Mouse (Mus musculus) heart, embryonic 12.5 days (tissue): ENCODE results near the gene Cngb1. TPM values are rescaled to one million over a fixed set of nuclear protein-coding genes. Genes with fewer than 3 reads are reported as not detected.
"Not testable (repeated sequence)": the region's sequence is repeated elsewhere in the genome, so short reads cannot be mapped to it uniquely, and the experiment has no call there.

Source experiments
- ATAC-seq: fragments of 200-750 bp; cut with Nextera tagmentation; 2 replicates; pipeline ENCODE4 v1.8.0; 2017; ENCODE audit warnings: moderate TSS enrichment, moderate library complexity; ENCODE audit not compliant: insufficient number of reproducible peaks, low FRiP score
- H3K27ac ChIP-seq: fragments of 300-500 bp; sonication (generic); 2 replicates; pipeline ENCODE4 v1.5.1; 2016; ENCODE audit warnings: mild to moderate bottlenecking, moderate library complexity; ENCODE audit not compliant: poor library complexity, severe bottlenecking
- H3K27me3 ChIP-seq: fragments of 300-500 bp; sonication (generic); replicated peaks from 2 replicates; pipeline ENCODE4 v1.6.1; 2016; ENCODE audit warnings: mild to moderate bottlenecking, moderate library complexity
- H3K36me3 ChIP-seq: fragments of 300-500 bp; sonication (generic); 2 replicates; pipeline ENCODE4 v1.6.1; 2016; ENCODE audit warnings: mild to moderate bottlenecking, moderate library complexity
- H3K4me1 ChIP-seq: fragments of 300-500 bp; sonication (generic); replicated peaks from 2 replicates; pipeline ENCODE4 v1.6.1; 2016; ENCODE audit warnings: mild to moderate bottlenecking
- H3K4me2 ChIP-seq: fragments of 300-500 bp; sonication (generic); 2 replicates; pipeline ENCODE4 v1.6.1; 2016; ENCODE audit warnings: mild to moderate bottlenecking, moderate library complexity
- H3K4me3 ChIP-seq: fragments of 300-500 bp; sonication (generic); 2 replicates; pipeline ENCODE4 v1.5.1; 2016; ENCODE audit warnings: mild to moderate bottlenecking
- H3K9ac ChIP-seq: fragments of 300-500 bp; sonication (generic); 2 replicates; pipeline ENCODE4 v1.6.1; 2016; ENCODE audit warnings: mild to moderate bottlenecking, moderate library complexity
- H3K9me3 ChIP-seq: fragments of 300-500 bp; sonication (generic); replicated peaks from 2 replicates; pipeline ENCODE4 v1.6.1; 2016; ENCODE audit warnings: mild to moderate bottlenecking, moderate library complexity
- WGBS: fragments of 180-500 bp; shearing (Covaris S2); methylation state at CpG from one replicate; pipeline ENCODE4 v1.1.7; 2016; 5-methylcytosine and 5-hydroxymethylcytosine counted together
- polyA plus RNA-seq: library from polyadenylated mRNA; unstranded; fragments of >200 nt; fragmentation: Nextera tagmentation; extraction: Ambion mirVana; gene quantifications from 2 replicates; pipeline ENCODE4 v1.2.1, GENCODE M21; 2016

Cngb1 gene
- polyA plus RNA-seq, 1 experiment from 2014 or later, result 0.26 TPM

GRCm38 (mm10) chr8:95245180-95245579 lies 61.2 kb downstream of the Cngb1 start:
- no peak overlapping the region for H3K27ac ChIP-seq
- H3K4me2 ChIP-seq, result no peak overlapping the region
- no peaks in the 10 kb centered on the region for H3K36me3 ChIP-seq
- no peak overlapping the region for H3K9ac ChIP-seq
- no peaks in the 10 kb centered on the region for H3K9me3 ChIP-seq
- 55% methylated on average over 5 of the region's 5 CpGs for WGBS
- no peak overlapping the region for H3K4me3 ChIP-seq
- peaks cover 15% of the 10 kb centered on the region for H3K4me1 ChIP-seq
- H3K27me3 ChIP-seq, result no peaks in the 10 kb centered on the region
- ATAC-seq, result peak; percentile 43; the same call in 1 of the 2 replicates

- Histone ChIP-seq H3K4me2 (no peak overlapping the region), H3K27me3 (no peaks in the 10 kb centered on the region), H3K9me3 (no peaks in the 10 kb centered on the region), H3K27ac (no peak overlapping the region), H3K4me1 (peaks cover 15% of the 10 kb centered on the region), H3K9ac (no peak overlapping the region), H3K4me3 (no peak overlapping the region), H3K36me3 (no peaks in the 10 kb centered on the region)
- WGBS, result 61% methylated on average over 4 of the region's 4 CpGs
- no peak for ATAC-seq
These were observed 62.5 kb downstream of the Cngb1 start for GRCm38 (mm10) chr8:95243853-95244252.

- Histone ChIP-seq H3K27me3 (no peaks in the 10 kb centered on the region), H3K4me1 (peaks cover 15% of the 10 kb centered on the region)
These were observed 63.4 kb downstream of the Cngb1 start for GRCm38 (mm10) chr8:95242826-95243571.

GRCm38 (mm10) chr8:95242099-95242825 lies 64.1 kb downstream of the Cngb1 start:
- Histone ChIP-seq H3K27ac (no peak overlapping the region), H3K4me1 (peaks cover 15% of the 10 kb centered on the region)
- no peak for ATAC-seq

More at GRCm38 (mm10) chr8:95242826-95243571, 63.4 kb downstream of the Cngb1 start:
- Histone ChIP-seq H3K36me3 (no peaks in the 10 kb centered on the region), H3K9me3 (no peaks in the 10 kb centered on the region), H3K4me2 (no peak overlapping the region), H3K27ac (no peak overlapping the region), H3K4me3 (no peak overlapping the region), H3K9ac (no peak overlapping the region)
- no peak for ATAC-seq
- 53% methylated on average over 12 of the region's 12 CpGs for WGBS

GRCm38 (mm10) chr8:95235683-95236082 lies 70.7 kb downstream of the Cngb1 start:
- Histone ChIP-seq H3K9me3 (peaks cover 6% of the 10 kb centered on the region; the same call in 1 of the 2 replicates), H3K4me3 (no peak overlapping the region), H3K27me3 (no peaks in the 10 kb centered on the region), H3K9ac (no peak overlapping the region), H3K4me2 (no peak overlapping the region), H3K27ac (no peak overlapping the region), H3K4me1 (no peaks in the 10 kb centered on the region), H3K36me3 (no peaks in the 10 kb centered on the region)
- WGBS, result 2% methylated on average over 3 of the region's 3 CpGs
- no peak for ATAC-seq

More at GRCm38 (mm10) chr8:95242099-95242825, 64.1 kb downstream of the Cngb1 start:
- no peak overlapping the region for H3K4me3 ChIP-seq
- H3K27me3 ChIP-seq, result no peaks in the 10 kb centered on the region
- H3K9me3 ChIP-seq, result no peaks in the 10 kb centered on the region
- H3K36me3 ChIP-seq, result no peaks in the 10 kb centered on the region
- H3K9ac ChIP-seq, result no peak overlapping the region
- 83% methylated on average over 26 of the region's 26 CpGs for WGBS
- no peak overlapping the region for H3K4me2 ChIP-seq

- not testable (repeated sequence) for H3K9me3 ChIP-seq, H3K9ac ChIP-seq, ATAC-seq, H3K4me3 ChIP-seq, H3K27me3 ChIP-seq, H3K4me2 ChIP-seq, H3K27ac ChIP-seq, H3K36me3 ChIP-seq
- 80% methylated on average over 9 of the region's 9 CpGs for WGBS
- H3K4me1 ChIP-seq, result peaks cover 15% of the 10 kb centered on the region
These were observed 76.3 kb downstream of the Cngb1 start for GRCm38 (mm10) chr8:95230086-95230485.

- 31% methylated on average over 2 of the region's 2 CpGs for WGBS
- H3K27me3 ChIP-seq, result no peaks in the 10 kb centered on the region
- H3K4me3 ChIP-seq, result no peak overlapping the region
- H3K4me1 ChIP-seq, result peaks cover 15% of the 10 kb centered on the region
- H3K4me2 ChIP-seq, result peak overlapping the region; percentile 2; the same call in 1 of the 2 replicates
- ATAC-seq, result no peak
- H3K9ac ChIP-seq, result no peak overlapping the region
- H3K27ac ChIP-seq, result no peak overlapping the region; the same call in 1 of the 2 replicates
- no peaks in the 10 kb centered on the region for H3K36me3 ChIP-seq
- H3K9me3 ChIP-seq, result no peaks in the 10 kb centered on the region
These were observed 79.3 kb downstream of the Cngb1 start for GRCm38 (mm10) chr8:95227151-95227468.

- no peaks in the 10 kb centered on the region for H3K9me3 ChIP-seq
- 30% methylated on average over 7 of the region's 7 CpGs for WGBS
- H3K36me3 ChIP-seq, result no peaks in the 10 kb centered on the region
- ATAC-seq, result no peak
- H3K4me3 ChIP-seq, result no peak overlapping the region
- H3K9ac ChIP-seq, result no peak overlapping the region
- peak overlapping the region; percentile 30; the same call in 1 of the 2 replicates for H3K27ac ChIP-seq
- H3K4me1 ChIP-seq, result peaks cover 15% of the 10 kb centered on the region
- peak overlapping the region; percentile 2; the same call in 1 of the 2 replicates for H3K4me2 ChIP-seq
- no peaks in the 10 kb centered on the region for H3K27me3 ChIP-seq
These were observed 79.9 kb downstream of the Cngb1 start for GRCm38 (mm10) chr8:95226251-95227150.

- no peak for ATAC-seq
These were observed 82.4 kb downstream of the Cngb1 start for GRCm38 (mm10) chr8:95223969-95224368.

GRCm38 (mm10) chr8:95221045-95221444 lies 85.3 kb downstream of the Cngb1 start:
- no peaks in the 10 kb centered on the region for H3K27me3 ChIP-seq
- H3K4me2 ChIP-seq, result no peak overlapping the region
- H3K4me3 ChIP-seq, result no peak overlapping the region
- H3K4me1 ChIP-seq, result peaks cover 9% of the 10 kb centered on the region
- no peak for ATAC-seq
- H3K36me3 ChIP-seq, result no peaks in the 10 kb centered on the region
- H3K9ac ChIP-seq, result no peak overlapping the region
- H3K27ac ChIP-seq, result no peak overlapping the region
- H3K9me3 ChIP-seq, result no peaks in the 10 kb centered on the region
- 22% methylated on average over 2 of the region's 2 CpGs for WGBS

More at GRCm38 (mm10) chr8:95223969-95224368, 82.4 kb downstream of the Cngb1 start:
- H3K9ac ChIP-seq, result no peak overlapping the region
- no peak overlapping the region for H3K4me3 ChIP-seq
- H3K36me3 ChIP-seq, result no peaks in the 10 kb centered on the region
- no peaks in the 10 kb centered on the region for H3K9me3 ChIP-seq
- peaks cover 22% of the 10 kb centered on the region for H3K4me1 ChIP-seq
- WGBS, result 85% methylated on average over 5 of the region's 5 CpGs
- H3K27ac ChIP-seq, result no peak overlapping the region
- no peaks in the 10 kb centered on the region for H3K27me3 ChIP-seq
- H3K4me2 ChIP-seq, result no peak overlapping the region
